Mouse (Mus musculus): Measurements from ENCODE around the gene Ep300. TPM values are rescaled to one million over a fixed set of nuclear protein-coding genes. Genes with fewer than 3 reads are reported as not detected.

Ep300 gene
- polyA plus RNA-seq, 1 experiment from 2014 or later = 41.7 TPM

- H3K4me1 ChIP-seq (replicated peaks; ENCODE audit: control insufficient read depth, insufficient read depth, low read length) = no peaks in the 10 kb centered on the region
- H3K27ac ChIP-seq (ENCODE audit: low read depth, low read length) = no peak overlapping the region
- WGBS = 94% methylated on average over 7 of the region's 7 CpGs
- no peak overlapping the region for H3K4me3 ChIP-seq (ENCODE audit: low read depth, low read length)
- no peaks in the 10 kb centered on the region for H3K27me3 ChIP-seq (ENCODE audit: control insufficient read depth, insufficient read depth, low read length)
- H3K9me3 ChIP-seq (ENCODE audit: control insufficient read depth, low read length) = no peaks in the 10 kb centered on the region
- no peak for ATAC-seq (ENCODE audit: low FRiP score)
- DNase-seq (ENCODE audit: low spot score) = no peak
- H3K36me3 ChIP-seq (ENCODE audit: control insufficient read depth, insufficient read depth, low read length) = peaks cover 35% of the 10 kb centered on the region
- no peak overlapping the region for H3K4me2 ChIP-seq (replicated peaks; ENCODE audit: low read depth, low read length)
- H3K9ac ChIP-seq (ENCODE audit: low read depth, low read length) = no peak overlapping the region
Measured at GRCm38 (mm10) chr15:81650636-81651035, 65.5 kb downstream of the Ep300 start.

DNA sequence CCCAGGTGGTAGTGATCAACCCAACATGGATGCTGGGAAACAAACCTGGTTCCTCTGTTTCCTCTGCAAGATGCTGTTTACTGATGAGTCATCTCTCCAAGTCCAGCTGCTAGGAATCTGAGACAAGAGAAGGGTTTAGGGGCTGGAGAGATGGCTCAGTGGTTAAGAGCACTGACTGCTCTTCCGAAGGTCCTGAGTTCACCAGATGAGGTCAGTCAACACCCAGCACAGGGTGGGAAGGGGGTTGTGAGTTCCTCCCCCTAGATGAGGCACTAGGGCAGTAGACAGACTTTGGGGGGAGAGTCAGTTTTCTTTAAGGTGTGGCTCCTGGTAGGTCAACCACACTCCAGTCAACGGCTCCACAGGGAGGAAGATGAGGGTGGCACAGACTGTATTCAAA is 76.5 kb downstream of the Ep300 start:
- no peak overlapping the region for H3K4me3 ChIP-seq (ENCODE audit: low read depth, low read length)
- no peak for ATAC-seq (ENCODE audit: low FRiP score)
- WGBS = 94% methylated on average over 2 of the region's 2 CpGs
- H3K9me3 ChIP-seq (ENCODE audit: control insufficient read depth, low read length) = no peaks in the 10 kb centered on the region
- no peak for DNase-seq (ENCODE audit: low spot score)
- no peaks in the 10 kb centered on the region for H3K27me3 ChIP-seq (ENCODE audit: control insufficient read depth, insufficient read depth, low read length)
- H3K36me3 ChIP-seq (ENCODE audit: control insufficient read depth, insufficient read depth, low read length) = no peaks in the 10 kb centered on the region
- H3K4me1 ChIP-seq (replicated peaks; ENCODE audit: control insufficient read depth, insufficient read depth, low read length) = peaks cover 5% of the 10 kb centered on the region
- H3K9ac ChIP-seq (ENCODE audit: low read depth, low read length) = no peak overlapping the region
- H3K27ac ChIP-seq (ENCODE audit: low read depth, low read length) = no peak overlapping the region
- H3K4me2 ChIP-seq (replicated peaks; ENCODE audit: low read depth, low read length) = no peak overlapping the region

- WGBS = 61% methylated on average over 10 of the region's 10 CpGs
- Histone ChIP-seq H3K4me2 (replicated peaks; ENCODE audit: low read depth, low read length) (no peak overlapping the region), H3K27me3 (ENCODE audit: control insufficient read depth, insufficient read depth, low read length) (no peaks in the 10 kb centered on the region), H3K36me3 (ENCODE audit: control insufficient read depth, insufficient read depth, low read length) (no peaks in the 10 kb centered on the region; the same call in 1 of the 2 replicates), H3K4me1 (replicated peaks; ENCODE audit: control insufficient read depth, insufficient read depth, low read length) (peaks cover 5% of the 10 kb centered on the region), H3K4me3 (ENCODE audit: low read depth, low read length) (peak overlapping the region; percentile 80; the same call in 1 of the 2 replicates), H3K9me3 (ENCODE audit: control insufficient read depth, low read length) (no peaks in the 10 kb centered on the region), H3K27ac (ENCODE audit: low read depth, low read length) (no peak overlapping the region), H3K9ac (ENCODE audit: low read depth, low read length) (no peak overlapping the region)
- ATAC-seq (ENCODE audit: low FRiP score) = peak; percentile 10; the same call in 1 of the 2 replicates
- no peak for DNase-seq (ENCODE audit: low spot score)
Measured at GRCm38 (mm10) chr15:81663281-81663680, 78.1 kb downstream of the Ep300 start.

DNA sequence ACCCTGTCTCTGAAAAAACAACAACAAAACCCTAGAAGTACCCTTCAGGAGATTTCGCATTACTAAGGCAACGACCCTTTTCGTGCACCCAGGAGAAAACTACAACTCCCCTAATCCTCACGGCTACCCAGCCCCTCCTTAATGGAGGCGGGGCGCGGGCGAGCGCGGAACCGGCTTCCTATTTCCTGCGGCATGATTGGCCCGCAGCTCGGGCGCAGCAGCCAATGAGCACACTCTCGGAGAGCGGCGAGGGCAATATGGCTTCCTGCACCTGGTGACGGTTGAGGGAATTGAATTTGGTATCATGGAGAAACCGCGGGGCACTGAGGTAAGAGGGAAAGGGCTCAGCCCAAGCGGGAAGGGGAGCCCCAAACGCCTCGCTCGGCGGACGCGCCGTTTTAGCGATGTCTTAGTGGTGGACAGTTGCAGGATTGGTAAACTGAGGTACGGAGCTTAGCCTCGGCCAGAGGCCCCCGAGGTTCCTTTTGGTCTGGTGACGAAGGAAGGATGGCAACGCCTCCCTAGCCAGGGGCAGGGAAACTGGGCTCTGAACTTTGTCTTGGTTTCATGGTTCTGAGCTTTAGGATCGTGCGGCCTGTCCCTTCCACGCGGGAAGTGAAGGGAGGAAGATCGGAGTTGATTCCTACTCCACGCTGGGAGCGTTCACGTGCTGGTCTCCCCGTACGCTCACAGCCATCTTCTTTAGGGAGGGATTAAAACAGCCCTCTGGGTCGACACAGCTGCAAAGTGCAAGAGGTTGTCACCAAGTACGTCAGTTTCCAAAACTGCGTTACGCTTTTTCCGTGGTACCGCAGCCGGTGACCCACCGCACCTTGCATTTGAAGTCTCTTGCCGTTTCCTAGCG is 78.8 kb downstream of the Ep300 start, which contains the start of gene L3mbtl2:
L3mbtl2 (plus strand) TSS at position 193 of the 865 bp plus-strand sequence.
- Histone ChIP-seq H3K27ac (ENCODE audit: low read depth, low read length) (no peak within 1 kb of the TSS; the same call in 1 of the 2 replicates), H3K4me3 (ENCODE audit: low read depth, low read length) (peak within 1 kb of the TSS; percentile 80), H3K9me3 (ENCODE audit: control insufficient read depth, low read length) (no peaks in the 10 kb centered on the region), H3K9ac (ENCODE audit: low read depth, low read length) (peak within 1 kb of the TSS; percentile 74), H3K4me1 (replicated peaks; ENCODE audit: control insufficient read depth, insufficient read depth, low read length) (peaks cover 5% of the 10 kb centered on the region), H3K36me3 (ENCODE audit: control insufficient read depth, insufficient read depth, low read length) (no peaks in the 10 kb centered on the region; the same call in 1 of the 2 replicates), H3K4me2 (replicated peaks; ENCODE audit: low read depth, low read length) (peak within 1 kb of the TSS; percentile 89), H3K27me3 (ENCODE audit: control insufficient read depth, insufficient read depth, low read length) (no peaks in the 10 kb centered on the region)
- peak; percentile 99 for ATAC-seq (ENCODE audit: low FRiP score)
- peak; percentile 92 for DNase-seq (ENCODE audit: low spot score)
- WGBS = under 1% methylated on average over 55 of the region's 55 CpGs

GRCm38 (mm10) chr15:81666957-81667356 is 81.8 kb downstream of the Ep300 start:
- H3K9me3 ChIP-seq (ENCODE audit: control insufficient read depth, low read length) = no peaks in the 10 kb centered on the region
- no peak overlapping the region for H3K9ac ChIP-seq (ENCODE audit: low read depth, low read length)
- 91% methylated on average over 10 of the region's 10 CpGs for WGBS
- peaks cover 5% of the 10 kb centered on the region for H3K4me1 ChIP-seq (replicated peaks; ENCODE audit: control insufficient read depth, insufficient read depth, low read length)
- no peak overlapping the region for H3K27ac ChIP-seq (ENCODE audit: low read depth, low read length)
- ATAC-seq (ENCODE audit: low FRiP score) (no peak), DNase-seq (ENCODE audit: low spot score) (no peak)
- H3K4me3 ChIP-seq (ENCODE audit: low read depth, low read length) = no peak overlapping the region
- H3K27me3 ChIP-seq (ENCODE audit: control insufficient read depth, insufficient read depth, low read length) = no peaks in the 10 kb centered on the region
- H3K36me3 ChIP-seq (ENCODE audit: control insufficient read depth, insufficient read depth, low read length) = peaks cover 2% of the 10 kb centered on the region; the same call in 1 of the 2 replicates
- no peak overlapping the region for H3K4me2 ChIP-seq (replicated peaks; ENCODE audit: low read depth, low read length)

DNA sequence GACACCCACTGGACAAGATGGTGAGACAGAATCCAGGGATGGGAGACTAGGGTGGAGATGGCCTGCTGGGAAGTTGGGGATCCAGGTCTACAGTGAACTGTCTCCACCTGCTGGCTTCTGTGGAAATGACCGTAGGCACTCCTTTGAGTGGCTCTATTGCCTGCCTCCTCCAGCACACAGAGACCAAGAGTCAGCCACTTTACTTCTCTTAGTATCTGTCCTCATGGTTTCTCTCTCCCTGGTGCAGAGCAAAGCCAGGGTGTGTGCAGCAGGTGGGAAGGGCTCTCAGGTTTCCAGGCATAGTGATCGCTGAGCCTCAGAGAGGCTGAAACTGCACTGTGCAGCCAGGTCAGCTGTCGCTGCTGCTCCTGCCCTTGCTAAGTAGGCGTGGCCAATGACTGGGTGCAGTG is 85.1 kb downstream of the Ep300 start:
- H3K36me3 ChIP-seq (ENCODE audit: control insufficient read depth, insufficient read depth, low read length) = peaks cover 2% of the 10 kb centered on the region; the same call in 1 of the 2 replicates
- H3K9me3 ChIP-seq (ENCODE audit: control insufficient read depth, low read length) = no peaks in the 10 kb centered on the region
- 78% methylated on average over 4 of the region's 4 CpGs for WGBS

GRCm38 (mm10) chr15:81676637-81677036 is 91.5 kb downstream of the Ep300 start:
- 91% methylated on average over 3 of the region's 3 CpGs for WGBS
- H3K27me3 ChIP-seq (ENCODE audit: control insufficient read depth, insufficient read depth, low read length) = no peaks in the 10 kb centered on the region
- DNase-seq (ENCODE audit: low spot score) (no peak), ATAC-seq (ENCODE audit: low FRiP score) (no peak)
- H3K4me1 ChIP-seq (replicated peaks; ENCODE audit: control insufficient read depth, insufficient read depth, low read length) = no peaks in the 10 kb centered on the region
- no peak overlapping the region for H3K4me2 ChIP-seq (replicated peaks; ENCODE audit: low read depth, low read length)
- no peaks in the 10 kb centered on the region for H3K9me3 ChIP-seq (ENCODE audit: control insufficient read depth, low read length)
- no peak overlapping the region for H3K27ac ChIP-seq (ENCODE audit: low read depth, low read length)
- H3K4me3 ChIP-seq (ENCODE audit: low read depth, low read length) = no peak overlapping the region
- no peaks in the 10 kb centered on the region for H3K36me3 ChIP-seq (ENCODE audit: control insufficient read depth, insufficient read depth, low read length)
- H3K9ac ChIP-seq (ENCODE audit: low read depth, low read length) = no peak overlapping the region

More for the DNA sequence above, 85.1 kb downstream of the Ep300 start:
- H3K27me3 ChIP-seq (ENCODE audit: control insufficient read depth, insufficient read depth, low read length) = no peaks in the 10 kb centered on the region
- no peak overlapping the region for H3K4me2 ChIP-seq (replicated peaks; ENCODE audit: low read depth, low read length)
- H3K4me3 ChIP-seq (ENCODE audit: low read depth, low read length) = no peak overlapping the region
- ATAC-seq (ENCODE audit: low FRiP score) (no peak), DNase-seq (ENCODE audit: low spot score) (peak; percentile 65)
- no peak overlapping the region for H3K9ac ChIP-seq (ENCODE audit: low read depth, low read length)
- H3K4me1 ChIP-seq (replicated peaks; ENCODE audit: control insufficient read depth, insufficient read depth, low read length) = no peaks in the 10 kb centered on the region
- no peak overlapping the region for H3K27ac ChIP-seq (ENCODE audit: low read depth, low read length)

DNA sequence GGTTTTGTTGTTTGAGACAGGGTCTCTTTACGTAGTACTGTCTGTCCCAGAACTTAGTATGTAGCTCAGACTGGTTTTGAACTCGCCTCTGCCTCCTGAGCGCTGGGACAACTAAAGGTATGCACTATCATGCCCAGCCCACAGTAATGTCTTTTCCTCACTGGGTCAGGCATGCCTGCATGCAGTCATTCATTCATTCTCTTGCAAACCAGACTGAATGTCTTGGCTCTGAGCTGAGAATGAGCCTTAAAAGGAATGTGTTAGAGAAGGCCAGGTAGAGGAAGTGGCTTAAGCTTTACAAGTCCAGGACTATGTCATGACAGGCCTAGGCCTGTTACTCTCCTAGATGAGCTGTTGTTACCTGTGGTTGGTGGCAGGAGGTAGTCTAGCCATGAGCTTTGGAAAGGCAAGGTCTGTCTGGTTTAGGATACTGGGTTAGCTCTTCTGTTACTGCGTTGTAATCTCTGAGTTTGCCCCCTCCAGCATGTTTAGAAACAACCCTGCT is 95.2 kb downstream of the Ep300 start:
- peaks cover 5% of the 10 kb centered on the region; the same call in 1 of the 2 replicates for H3K36me3 ChIP-seq (ENCODE audit: control insufficient read depth, insufficient read depth, low read length)
- WGBS = 96% methylated on average over 4 of the region's 4 CpGs
- H3K27ac ChIP-seq (ENCODE audit: low read depth, low read length) = no peak overlapping the region

More for the DNA sequence above, 95.2 kb downstream of the Ep300 start:
- DNase-seq (ENCODE audit: low spot score) = no peak
- no peak overlapping the region for H3K9ac ChIP-seq (ENCODE audit: low read depth, low read length)
- ATAC-seq (ENCODE audit: low FRiP score) = no peak
- H3K4me2 ChIP-seq (replicated peaks; ENCODE audit: low read depth, low read length) = no peak overlapping the region
- no peaks in the 10 kb centered on the region for H3K4me1 ChIP-seq (replicated peaks; ENCODE audit: control insufficient read depth, insufficient read depth, low read length)
- H3K27me3 ChIP-seq (ENCODE audit: control insufficient read depth, insufficient read depth, low read length) = no peaks in the 10 kb centered on the region
- no peak overlapping the region for H3K4me3 ChIP-seq (ENCODE audit: low read depth, low read length)
- H3K9me3 ChIP-seq (ENCODE audit: control insufficient read depth, low read length) = no peaks in the 10 kb centered on the region
